Mouse (Mus musculus) right cerebral cortex, adult 18-20 months (tissue): Measurements from ENCODE around the gene Tmc5.

Source experiments
- DNase-seq: peaks from one replicate; pipeline ENCODE4 v3.0.0; 2022; ENCODE audit warnings: mixed read lengths

Gene Tmc5

DNA sequence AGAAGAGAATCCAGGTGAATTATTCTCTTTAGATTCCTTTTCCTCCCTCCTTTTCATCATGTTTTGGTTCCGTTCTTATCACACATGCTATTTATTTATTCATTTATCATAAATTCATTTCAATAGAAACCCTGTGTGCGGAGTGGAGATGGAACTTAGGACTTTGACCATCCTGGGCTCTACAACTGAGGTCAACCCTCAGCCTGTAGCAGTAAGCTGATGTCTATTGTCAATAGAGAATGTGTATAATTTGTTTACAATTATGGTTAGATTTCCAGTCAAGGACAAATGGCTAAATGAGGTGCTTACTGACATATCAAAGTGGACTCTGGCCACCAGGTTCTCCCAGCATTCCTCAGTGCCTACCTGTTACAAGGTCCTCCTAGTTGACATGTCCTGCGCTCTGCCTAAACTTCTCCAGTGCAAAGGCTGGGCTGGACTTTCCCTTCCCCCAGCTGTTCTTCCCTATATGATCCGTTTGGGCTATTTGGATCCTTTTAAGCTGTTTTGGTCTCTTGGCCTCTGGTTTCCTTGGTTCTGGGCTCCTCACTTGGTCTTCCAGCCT lies 14.2 kb downstream of the Tmc5 start:
- no peak for DNase-seq

DNA sequence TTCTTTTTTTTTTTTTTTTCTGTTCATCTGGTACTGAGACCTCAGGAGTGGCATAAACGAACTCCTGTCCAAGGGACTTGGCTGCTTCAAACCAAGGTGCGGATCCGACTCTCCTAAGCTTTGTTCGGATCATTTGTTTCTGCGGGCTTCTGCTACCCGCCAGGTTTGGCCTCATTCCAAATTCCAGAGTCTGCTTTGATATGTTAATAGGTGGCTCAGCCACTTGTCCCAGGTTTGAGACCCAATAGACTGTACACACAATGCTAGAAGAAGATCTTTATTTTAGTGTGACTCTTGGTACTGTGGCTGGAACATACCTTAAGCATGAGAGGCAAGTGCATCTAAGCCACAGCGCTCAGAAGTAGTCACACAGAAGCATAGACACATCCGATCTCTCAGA lies 14.8 kb downstream of the Tmc5 start:
- no peak for DNase-seq

DNA sequence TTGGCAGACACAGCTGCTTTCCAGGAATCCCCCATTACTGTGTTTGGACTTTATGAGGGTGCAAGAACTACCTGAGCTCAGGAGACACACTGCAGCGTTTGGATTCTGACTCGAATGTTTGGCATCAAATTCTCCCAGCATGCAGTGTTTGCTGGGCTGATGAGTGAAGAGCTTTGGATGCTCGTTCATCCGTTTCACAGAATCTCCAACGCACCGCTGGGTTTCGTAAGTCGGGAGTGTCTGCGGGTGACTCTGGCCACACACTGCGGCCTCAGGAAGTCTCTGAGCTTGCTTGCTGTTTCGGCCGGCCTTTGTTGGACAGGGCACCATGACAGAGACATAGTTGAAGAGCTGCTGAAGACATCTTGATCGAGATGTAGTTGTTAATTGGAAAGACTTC lies 17.0 kb downstream of the Tmc5 start:
- no peak for DNase-seq

DNA sequence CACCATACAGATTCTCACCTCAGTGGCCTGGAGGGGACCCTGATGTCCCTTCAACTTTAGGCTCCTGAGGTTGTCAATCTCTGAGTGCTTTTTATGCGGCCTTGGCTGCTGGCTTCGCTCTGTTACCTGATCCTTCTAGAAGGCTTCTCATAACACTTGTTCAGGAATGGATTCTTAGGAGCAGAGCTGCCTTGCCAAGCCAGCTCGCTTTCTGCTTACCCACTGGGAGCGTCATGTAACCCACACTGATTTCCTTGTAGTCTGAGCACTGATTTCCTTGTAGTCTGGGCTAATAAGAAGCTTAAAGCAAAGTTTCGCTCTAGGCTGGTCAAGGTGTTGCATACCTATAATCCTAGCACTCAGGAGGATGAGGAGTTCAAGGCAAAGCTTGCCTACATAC lies 21.0 kb downstream of the Tmc5 start:
- no peak for DNase-seq

DNA sequence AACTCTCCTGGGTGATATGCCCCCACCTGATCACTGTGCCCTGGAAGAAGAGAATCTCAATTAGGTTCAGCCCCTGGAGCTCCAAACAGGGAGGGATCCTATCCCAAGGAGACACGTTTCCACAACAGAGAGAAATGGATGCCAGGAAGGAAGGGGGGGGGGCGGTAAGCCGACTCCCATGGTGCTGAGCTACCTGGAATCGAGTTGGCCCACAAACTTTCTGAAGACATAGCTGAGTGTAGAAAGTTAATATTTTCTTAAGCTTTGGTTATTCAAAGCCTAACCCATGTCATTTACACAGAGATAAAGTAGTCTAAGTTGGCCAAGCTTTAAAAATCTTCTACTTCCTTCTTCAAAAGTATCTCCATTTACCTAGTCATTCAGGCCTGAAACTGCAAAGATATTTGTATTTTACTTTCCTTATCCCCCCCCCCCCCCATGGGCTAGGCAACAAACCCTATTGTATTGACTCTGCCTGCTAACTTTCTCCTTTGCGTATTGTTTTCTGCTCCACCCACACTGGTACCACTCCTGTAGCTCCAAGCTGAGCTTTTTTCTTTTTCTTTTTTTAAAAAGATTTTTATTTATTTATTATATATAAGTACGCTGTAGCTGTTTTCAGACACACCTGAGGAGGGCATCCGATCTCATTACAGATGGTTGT lies 23.3 kb downstream of the Tmc5 start:
- no peak for DNase-seq

DNA sequence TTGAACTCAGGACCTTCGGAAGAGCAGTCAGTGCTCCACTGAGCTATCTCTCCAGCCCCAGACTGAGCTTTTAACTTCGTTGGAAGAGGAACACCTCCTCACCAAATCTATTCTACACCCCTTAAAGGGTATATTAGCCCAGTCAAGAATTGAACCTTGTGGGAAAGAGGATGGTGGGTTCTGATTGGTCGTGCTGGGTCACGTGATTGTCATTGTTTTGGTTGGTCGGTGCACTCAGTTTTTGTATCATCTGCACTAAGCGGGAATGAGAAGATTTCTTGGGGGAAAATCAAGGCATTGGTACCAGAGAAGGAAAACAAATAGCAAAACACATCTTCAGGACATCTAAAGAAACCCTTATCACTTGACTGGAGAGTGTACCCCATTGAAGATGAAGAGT lies 24.0 kb downstream of the Tmc5 start:
- DNase-seq = no peak

DNA sequence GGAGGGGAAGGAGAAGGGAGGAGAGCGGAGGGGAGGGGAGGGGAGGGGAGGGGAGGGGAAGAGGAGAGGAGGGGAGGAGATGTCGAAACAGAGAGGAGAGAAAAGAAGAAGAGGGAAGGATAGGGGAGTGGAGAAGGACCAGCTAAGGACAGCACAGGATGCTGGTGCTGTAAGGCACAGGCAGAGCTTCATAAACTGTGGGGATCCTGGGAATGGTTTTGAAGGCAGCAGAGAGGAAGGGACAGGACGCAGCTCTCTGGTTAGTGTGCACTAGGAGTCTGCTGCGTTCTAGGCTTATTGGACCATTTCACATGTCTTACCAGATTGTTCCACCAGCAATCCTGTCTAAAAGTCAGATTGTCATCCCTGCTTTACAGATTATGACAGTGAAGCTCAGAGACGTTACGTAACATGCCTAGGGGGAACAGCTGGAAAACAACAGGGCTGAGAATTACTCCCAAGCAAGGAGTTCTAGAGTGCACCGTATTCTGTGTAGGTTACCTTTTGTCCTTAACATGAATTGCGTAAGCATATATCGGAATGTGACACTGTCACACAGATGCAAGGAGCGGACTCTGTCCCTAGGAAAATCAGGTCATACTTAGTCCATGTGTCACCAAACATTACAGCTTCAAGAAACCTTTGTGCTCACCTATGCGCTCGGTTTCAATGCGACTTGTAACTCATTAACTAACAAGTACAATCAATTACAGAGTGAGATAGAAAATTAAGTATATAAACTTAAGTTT lies 30.6 kb downstream of the Tmc5 start:
- no peak for DNase-seq

DNA sequence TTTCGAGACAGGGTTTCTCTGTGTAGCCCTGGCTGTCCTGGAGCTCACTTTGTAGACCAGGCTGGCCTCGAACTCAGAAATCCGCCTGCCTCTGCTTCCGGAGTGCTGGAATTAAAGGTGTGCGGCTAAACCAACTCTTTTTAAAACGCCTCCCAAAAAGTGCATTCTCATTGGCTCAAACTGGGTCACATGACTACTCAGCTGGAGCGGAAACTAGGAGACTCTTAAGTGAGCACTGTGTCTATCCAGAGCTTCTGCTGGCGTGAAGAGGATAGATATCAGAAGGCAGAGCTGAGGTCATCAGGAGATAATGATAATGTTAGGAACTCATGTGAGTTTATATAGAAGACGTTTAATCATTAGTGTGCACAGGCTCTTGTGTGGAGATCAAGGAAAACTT lies 36.0 kb downstream of the Tmc5 start:
- DNase-seq = no peak

DNA sequence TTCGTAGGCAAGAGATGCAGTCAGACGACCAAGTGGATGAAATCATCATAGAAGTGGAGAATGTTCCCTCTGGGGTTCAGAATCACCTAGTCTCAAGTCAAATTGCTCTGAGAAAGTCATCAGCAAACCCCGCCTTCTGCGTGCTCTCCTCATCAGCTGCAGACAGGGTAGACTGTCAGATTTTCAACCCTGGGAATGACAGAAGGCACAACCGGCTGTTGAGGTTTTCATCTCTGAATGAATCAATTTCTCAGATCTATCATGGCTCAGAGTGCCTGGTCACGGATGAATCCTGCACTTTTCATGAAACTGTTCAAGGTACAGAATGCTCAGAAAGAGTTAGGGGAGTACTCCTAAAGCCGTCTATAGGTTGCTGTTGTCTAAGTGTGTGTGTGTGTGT lies 36.9 kb downstream of the Tmc5 start:
- DNase-seq = no peak

DNA sequence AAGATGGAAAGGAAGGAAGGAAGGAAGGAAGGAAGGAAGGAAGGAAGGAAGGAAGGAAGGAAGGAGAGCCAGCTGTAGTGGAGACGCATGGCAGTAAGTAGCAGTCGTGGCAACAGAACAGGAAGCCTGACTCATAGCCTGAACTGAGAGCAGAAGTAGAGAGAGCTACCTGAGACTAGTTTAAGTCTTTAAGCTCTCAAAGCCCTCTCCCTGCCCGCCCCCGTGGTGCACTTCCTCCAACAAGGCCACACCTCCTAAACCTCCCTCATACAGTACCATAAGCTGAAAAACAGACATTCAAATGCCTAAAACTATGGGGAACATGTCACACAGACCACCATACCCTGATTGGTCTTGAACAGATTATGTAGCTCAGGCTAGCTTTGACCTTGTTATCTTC lies 40.4 kb downstream of the Tmc5 start:
- no peak for DNase-seq

DNA sequence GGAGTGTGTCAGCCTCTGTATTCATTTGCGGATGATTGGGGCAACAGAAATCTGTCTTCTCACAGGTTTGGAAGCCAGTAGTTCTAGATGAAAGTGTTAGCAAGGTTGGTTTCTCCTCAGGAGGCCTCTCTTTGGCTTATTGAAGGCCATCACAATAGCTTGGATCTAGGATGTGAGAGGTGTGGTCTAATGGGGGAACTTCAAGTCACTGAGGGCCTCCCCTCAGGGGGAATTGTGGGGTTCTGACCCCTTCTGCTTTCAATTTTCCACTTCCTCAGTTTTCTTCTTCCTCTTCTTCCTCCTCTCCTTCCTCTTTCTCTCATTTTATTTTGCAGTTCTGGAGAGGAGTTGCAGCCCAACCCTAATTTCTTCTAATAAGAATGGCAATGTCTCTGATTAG lies 49.1 kb downstream of the Tmc5 start:
- no peak for DNase-seq

DNA sequence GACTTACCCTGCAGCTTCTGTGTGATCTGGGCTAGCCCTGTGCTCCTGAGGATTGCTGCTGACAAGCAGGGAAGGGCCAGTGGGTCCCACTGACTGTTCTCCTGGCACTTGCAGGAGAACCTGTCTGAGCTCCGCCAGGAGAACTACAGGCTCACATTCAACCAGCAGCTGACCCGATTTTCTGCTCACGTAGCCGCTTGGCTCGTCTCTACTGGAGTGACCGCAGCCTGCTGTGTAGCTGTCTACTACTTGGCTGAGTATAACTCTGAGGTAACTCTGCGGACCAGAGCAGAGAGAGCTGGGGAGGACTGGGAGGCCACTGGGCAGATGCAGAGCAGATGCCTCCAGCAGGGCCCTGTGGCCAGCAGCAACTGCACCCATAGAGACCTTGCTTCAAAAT lies 52.2 kb downstream of the Tmc5 start:
- peak; percentile 20 for DNase-seq

DNA sequence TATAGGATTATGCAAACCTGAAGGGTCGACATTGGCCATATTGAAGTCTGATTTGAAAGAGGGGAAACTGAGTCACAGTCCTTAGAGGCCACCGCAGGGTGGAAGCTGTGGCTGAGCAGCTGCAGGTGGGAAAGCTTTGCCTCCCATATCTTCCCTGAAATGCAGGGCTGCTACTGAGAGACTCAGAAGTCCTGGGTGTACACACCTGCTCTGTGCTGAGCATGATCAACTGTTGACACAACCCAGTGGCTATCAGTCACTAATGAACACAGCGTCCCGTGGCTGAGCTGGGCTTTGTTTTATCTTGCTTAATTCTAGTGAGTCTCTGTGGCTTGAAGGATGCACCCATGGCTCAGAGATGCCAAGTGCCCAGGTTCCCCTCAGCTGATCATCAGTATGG lies 53.0 kb downstream of the Tmc5 start:
- no peak for DNase-seq

DNA sequence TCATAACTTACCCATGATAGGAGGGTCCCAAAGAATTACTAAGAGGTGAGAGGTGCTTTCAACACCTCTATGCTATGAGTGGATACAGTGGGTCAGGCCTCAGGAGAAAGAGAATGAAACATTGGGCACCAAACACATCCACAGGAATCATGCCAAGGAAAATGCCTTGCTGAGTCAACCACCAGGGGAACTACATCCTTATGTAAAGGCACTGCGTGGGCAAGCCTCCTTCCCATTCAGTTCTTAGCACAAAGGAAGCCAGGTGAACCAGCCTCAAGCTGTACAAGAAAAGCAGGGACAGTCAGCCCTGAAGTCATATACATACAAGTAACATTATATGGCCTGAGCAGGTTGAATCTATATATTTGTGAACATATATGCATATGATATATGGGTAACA lies 53.8 kb downstream of the Tmc5 start:
- DNase-seq = peak; percentile 61

DNA sequence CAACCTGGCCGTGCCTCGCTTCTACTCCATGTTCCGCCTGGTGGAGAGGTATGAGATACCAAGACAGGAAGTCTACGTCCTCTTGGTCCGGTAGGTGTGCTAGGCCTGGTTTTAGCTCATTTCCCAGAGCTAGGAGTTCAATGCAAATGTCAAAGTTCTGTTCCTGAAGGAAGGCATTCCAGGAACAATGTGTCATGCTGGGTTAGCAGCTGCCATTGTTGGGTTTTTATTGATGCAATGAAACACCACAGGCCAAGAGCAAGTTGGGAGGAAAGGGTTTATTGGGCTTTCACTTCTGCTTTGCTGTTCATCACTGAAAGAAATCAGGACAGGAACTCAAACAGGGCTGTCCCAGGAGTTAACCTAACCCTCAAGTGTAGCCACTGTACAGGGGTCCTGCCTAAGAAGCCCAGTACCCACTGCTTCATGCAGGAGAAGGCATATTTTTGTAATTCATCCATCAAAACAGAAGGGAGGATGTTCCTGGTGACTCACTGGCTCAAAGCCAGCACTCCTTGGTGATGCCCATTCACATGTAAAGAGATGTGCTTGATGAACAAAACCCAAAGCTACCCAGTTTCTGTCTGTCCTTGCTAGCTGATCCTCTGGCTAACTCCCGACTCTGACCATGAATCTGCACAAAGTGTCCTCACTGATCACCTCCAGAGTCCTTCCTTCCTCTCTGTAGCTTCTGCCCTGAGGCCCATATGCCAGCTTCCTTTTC lies 55.6 kb downstream of the Tmc5 start:
- peak; percentile 6 for DNase-seq

DNA sequence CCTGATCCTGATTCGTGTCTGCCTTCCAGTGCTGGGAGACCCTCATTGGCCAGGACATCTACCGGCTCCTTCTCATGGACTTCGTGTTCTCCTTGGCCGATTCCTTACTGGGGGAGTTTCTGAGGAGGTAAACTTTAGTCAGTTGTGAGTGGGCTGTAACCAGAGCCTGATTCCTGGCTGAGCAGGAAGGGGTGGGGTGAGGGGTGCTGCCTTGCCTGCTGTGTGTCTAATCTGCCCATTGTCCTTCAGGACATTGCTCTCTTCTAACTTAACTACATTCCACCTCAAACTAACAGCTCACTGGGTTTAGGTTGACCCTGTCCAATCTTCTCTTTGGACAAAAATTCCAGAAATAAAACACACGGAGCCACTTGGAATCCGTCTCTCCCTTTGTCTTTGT lies 59.6 kb downstream of the Tmc5 start:
- DNase-seq = no peak

DNA sequence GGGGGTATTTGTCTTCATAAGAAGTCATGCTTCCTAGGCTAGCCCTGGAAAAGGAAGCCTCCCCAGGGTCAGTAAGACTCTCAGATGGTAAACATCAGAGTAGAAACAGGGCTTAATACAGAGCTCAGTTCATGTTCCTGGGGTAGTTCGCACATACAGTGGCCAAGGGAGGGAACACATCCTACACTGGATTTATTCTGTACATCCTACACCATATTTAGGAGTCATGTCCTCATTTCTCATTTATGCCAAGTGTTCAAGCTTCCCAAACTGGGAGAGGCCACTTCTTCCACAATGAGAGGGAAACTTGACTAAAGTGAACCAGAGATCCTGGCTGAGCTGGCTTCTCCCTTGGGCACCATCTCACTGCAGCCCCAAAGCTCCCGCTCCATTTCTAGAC lies 70.7 kb downstream of the Tmc5 start:
- DNase-seq = no peak

DNA sequence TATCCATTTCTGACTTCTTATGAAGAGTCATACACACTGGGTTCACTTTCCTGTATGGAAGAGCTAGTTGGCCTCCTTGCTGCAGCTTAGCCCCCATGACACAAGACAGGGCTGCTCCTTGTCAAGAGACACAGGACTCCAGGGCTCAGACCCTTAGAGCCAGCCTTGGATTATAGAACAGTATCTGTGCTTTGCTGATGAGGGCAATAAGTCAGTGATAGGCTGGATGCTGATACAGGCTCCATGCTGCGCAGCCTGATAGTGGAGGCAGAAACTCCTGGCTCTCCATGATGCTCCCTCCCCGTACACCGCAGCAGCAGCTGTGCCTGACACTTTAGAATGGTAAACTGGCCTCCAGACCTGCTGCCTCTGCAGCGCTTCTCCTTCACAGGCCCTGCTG lies 73.0 kb downstream of the Tmc5 start:
- no peak for DNase-seq

DNA sequence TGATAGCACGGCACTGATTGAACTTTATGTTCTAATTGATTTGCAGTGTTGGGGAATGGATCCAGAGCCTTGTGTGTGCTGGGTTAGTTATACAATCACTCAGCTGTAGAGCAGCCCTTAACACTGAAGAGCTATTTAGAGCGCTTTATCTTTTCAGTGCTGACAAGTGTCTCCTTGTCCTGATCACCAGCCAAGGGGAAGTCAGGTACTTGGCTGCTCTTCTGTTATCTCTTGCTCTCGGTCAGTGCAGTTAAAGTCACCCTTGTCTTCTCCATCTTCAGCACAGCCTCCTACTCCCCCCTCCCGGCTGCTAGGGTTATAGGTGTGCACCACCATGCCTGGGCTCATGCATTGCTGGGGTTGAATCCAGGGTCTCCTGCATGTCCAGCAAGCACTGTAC lies 79.7 kb downstream of the Tmc5 start:
- DNase-seq = no peak

DNA sequence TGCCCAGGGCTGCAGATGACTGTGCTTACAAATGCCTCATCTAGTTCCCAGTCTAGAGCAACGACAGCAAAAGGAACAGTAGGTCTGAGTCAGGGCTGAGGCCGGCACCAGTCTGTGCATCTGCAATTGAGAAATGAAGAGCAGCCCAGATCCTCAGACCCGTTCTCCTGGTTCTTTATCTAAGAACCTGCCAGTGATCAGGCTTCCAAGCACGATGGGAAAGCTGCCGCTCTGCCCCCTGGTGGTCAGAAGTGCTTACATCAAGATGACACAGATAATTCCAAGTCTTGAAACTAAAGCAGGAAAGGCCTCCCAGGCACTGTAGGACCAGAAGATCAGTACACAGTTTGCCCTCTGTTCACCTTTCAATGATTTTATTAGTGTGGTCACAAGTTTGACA lies 91.1 kb downstream of the Tmc5 start:
- DNase-seq = peak; percentile 85

DNA sequence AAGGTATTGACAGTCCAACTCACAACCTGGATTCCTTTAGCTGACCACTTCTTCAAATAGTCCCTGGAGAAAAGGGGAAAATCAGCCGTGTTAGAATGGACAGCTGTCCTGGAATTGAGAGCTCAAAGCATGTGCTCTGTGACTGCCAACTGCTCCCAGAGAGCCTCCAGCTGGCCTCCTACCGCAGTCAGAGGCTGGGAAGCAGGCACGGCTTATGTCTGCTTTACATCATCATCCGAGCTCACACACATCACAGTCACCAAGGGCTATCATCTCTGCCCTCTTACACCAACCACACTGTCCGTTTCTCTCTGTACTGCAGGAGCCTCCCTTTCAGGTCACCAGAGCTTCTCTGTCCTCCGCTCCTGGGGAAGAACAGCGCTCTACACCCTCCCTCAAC lies 92.0 kb downstream of the Tmc5 start:
- DNase-seq = no peak

DNA sequence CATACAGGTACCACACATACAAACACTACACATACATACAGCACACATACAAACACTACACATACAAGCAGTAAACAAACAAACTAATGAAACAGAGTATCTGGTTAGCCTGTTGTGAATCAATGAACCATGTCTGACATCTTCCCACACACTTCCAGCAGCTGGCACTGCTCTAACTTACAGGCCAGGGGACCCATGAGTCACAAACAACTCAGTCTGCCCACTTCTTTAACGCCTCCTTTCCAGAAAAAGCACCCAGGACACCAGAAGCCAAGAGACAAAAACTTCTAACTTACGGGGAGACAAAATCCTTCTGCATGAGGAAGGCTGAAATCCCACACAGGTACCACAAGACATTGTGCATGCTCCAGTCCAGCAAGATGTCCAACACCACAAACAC lies 94.2 kb downstream of the Tmc5 start:
- peak; percentile 51 for DNase-seq

DNA sequence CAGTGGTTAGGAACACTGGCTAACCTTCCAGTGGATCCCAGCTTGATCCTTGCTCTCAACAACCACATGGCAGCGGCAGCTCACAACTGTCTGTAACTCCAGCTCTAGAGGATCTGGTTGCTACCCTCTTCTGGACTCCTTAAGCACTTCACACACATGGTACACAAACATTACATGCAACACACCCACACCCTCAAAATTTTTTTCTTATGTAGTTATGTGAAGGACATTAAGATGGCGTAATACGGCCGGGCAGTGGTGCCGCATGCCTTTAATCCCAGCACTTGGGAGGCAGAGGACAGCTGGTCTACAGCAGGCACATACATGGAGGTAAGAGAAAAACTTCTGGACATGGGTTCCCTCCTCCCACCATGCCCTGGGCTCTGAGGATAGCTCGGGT lies 99.0 kb downstream of the Tmc5 start:
- no peak for DNase-seq

DNA sequence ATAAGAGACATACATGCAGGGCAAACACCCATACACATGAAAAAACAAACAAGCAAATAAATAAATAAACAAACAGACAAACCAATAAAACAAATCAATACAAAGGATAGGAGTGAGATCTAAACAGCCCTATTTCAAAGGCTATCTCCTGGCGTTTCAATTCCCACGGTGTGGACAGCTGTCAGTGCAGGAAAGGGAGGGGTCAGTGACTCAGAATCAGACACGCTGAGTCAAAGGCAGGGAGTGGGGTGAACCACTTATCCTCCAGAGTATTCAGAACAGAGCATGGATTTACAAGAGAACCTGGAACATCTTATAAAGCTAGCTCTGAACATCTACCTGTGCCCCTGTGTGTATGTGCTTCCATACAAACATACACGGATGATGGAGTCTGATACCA lies 100.1 kb downstream of the Tmc5 start:
- no peak for DNase-seq
